Mouse (Mus musculus): ENCODE results near the gene Uhrf1bp1. TPM values are rescaled to one million over a fixed set of nuclear protein-coding genes. Genes with fewer than 3 reads are reported as not detected.
A peak's percentile ranks its signal among the peaks of the same experiment; 100 is the strongest.

Uhrf1bp1 gene
- polyA plus RNA-seq, 1 experiment from 2014 or later, result 6.2 TPM

- no peak overlapping the region for H3K4me3 ChIP-seq (replicated peaks)
- no peaks in the 10 kb centered on the region for H3K36me3 ChIP-seq
- WGBS, result 85% methylated on average over 5 of the region's 5 CpGs
- no peak overlapping the region for H3K9ac ChIP-seq
- no peak overlapping the region for H3K4me2 ChIP-seq (replicated peaks)
- H3K27me3 ChIP-seq, result no peaks in the 10 kb centered on the region
- no peak overlapping the region for H3K27ac ChIP-seq (replicated peaks)
- no peak for ATAC-seq (ENCODE audit: insufficient number of reproducible peaks, low FRiP score, low TSS enrichment, low read depth)
- H3K9me3 ChIP-seq (replicated peaks), result no peaks in the 10 kb centered on the region
- H3K4me1 ChIP-seq, result peaks cover 57% of the 10 kb centered on the region
Measured at GRCm38 (mm10) chr17:27941178-27941577, 84.9 kb downstream of the Uhrf1bp1 start.

GRCm38 (mm10) chr17:27941698-27942097 lies 85.5 kb downstream of the Uhrf1bp1 start:
- no peak overlapping the region for H3K27ac ChIP-seq (replicated peaks)
- H3K4me2 ChIP-seq (replicated peaks), result no peak overlapping the region
- 76% methylated on average over 2 of the region's 2 CpGs for WGBS
- no peaks in the 10 kb centered on the region for H3K27me3 ChIP-seq
- H3K36me3 ChIP-seq, result no peaks in the 10 kb centered on the region
- no peak overlapping the region for H3K9ac ChIP-seq
- H3K9me3 ChIP-seq (replicated peaks), result no peaks in the 10 kb centered on the region
- H3K4me3 ChIP-seq (replicated peaks), result no peak overlapping the region
- peaks cover 61% of the 10 kb centered on the region for H3K4me1 ChIP-seq
- no peak for ATAC-seq (ENCODE audit: insufficient number of reproducible peaks, low FRiP score, low TSS enrichment, low read depth)

- ATAC-seq (ENCODE audit: insufficient number of reproducible peaks, low FRiP score, low TSS enrichment, low read depth), result no peak
- WGBS, result 91% methylated on average over 4 of the region's 4 CpGs
- no peaks in the 10 kb centered on the region for H3K27me3 ChIP-seq
- H3K27ac ChIP-seq (replicated peaks), result no peak overlapping the region
- H3K4me1 ChIP-seq, result peaks cover 60% of the 10 kb centered on the region
- H3K36me3 ChIP-seq, result no peaks in the 10 kb centered on the region
- H3K9ac ChIP-seq, result no peak overlapping the region
- no peak overlapping the region for H3K4me3 ChIP-seq (replicated peaks)
- no peak overlapping the region for H3K4me2 ChIP-seq (replicated peaks)
- H3K9me3 ChIP-seq (replicated peaks), result no peaks in the 10 kb centered on the region
Measured at GRCm38 (mm10) chr17:27942131-27942530, 85.9 kb downstream of the Uhrf1bp1 start.

GRCm38 (mm10) chr17:27945546-27946216 lies 89.4 kb downstream of the Uhrf1bp1 start:
- Histone ChIP-seq H3K27ac (replicated peaks) (peak overlapping the region; percentile 84), H3K4me3 (replicated peaks) (no peak overlapping the region), H3K27me3 (no peaks in the 10 kb centered on the region), H3K4me1 (peaks cover 29% of the 10 kb centered on the region), H3K4me2 (replicated peaks) (no peak overlapping the region), H3K36me3 (no peaks in the 10 kb centered on the region), H3K9ac (no peak overlapping the region), H3K9me3 (replicated peaks) (no peaks in the 10 kb centered on the region)
- peak; percentile 62; the same call in 1 of the 2 replicates for ATAC-seq (ENCODE audit: insufficient number of reproducible peaks, low FRiP score, low TSS enrichment, low read depth)
- WGBS, result 37% methylated on average over 6 of the region's 6 CpGs

- Histone ChIP-seq H3K27me3 (no peaks in the 10 kb centered on the region), H3K9ac (no peak overlapping the region), H3K4me1 (peaks cover 27% of the 10 kb centered on the region), H3K9me3 (replicated peaks) (no peaks in the 10 kb centered on the region), H3K4me3 (replicated peaks) (no peak overlapping the region), H3K4me2 (replicated peaks) (no peak overlapping the region), H3K27ac (replicated peaks) (peak overlapping the region; percentile 84), H3K36me3 (no peaks in the 10 kb centered on the region)
- 71% methylated on average over 8 of the region's 8 CpGs for WGBS
- no peak for ATAC-seq (ENCODE audit: insufficient number of reproducible peaks, low FRiP score, low TSS enrichment, low read depth)
Measured at GRCm38 (mm10) chr17:27946371-27946770, 90.1 kb downstream of the Uhrf1bp1 start.

- Histone ChIP-seq H3K4me3 (replicated peaks) (no peak overlapping the region), H3K27ac (replicated peaks) (peak overlapping the region; percentile 84; the same call in 1 of the 2 replicates), H3K9ac (no peak overlapping the region), H3K4me1 (peaks cover 26% of the 10 kb centered on the region), H3K9me3 (replicated peaks) (no peaks in the 10 kb centered on the region), H3K27me3 (no peaks in the 10 kb centered on the region), H3K36me3 (no peaks in the 10 kb centered on the region), H3K4me2 (replicated peaks) (no peak overlapping the region)
- WGBS, result 80% methylated on average over 2 of the region's 2 CpGs
- ATAC-seq (ENCODE audit: insufficient number of reproducible peaks, low FRiP score, low TSS enrichment, low read depth), result no peak
Measured at GRCm38 (mm10) chr17:27947155-27947554, 90.9 kb downstream of the Uhrf1bp1 start.

Other genes with a start within 250 kb of the Uhrf1bp1 start
- 98.7 and 99.3 TPM in 2 replicates for gene Nudt3, start 232.9 kb upstream of the Uhrf1bp1 start, polyA plus RNA-seq (2015; fragmentation: Nextera tagmentation; extraction: Ambion mirVana)
- gene RPS10-NUDT3, start 221.2 kb upstream of the Uhrf1bp1 start, polyA plus RNA-seq (2015; fragmentation: Nextera tagmentation; extraction: Ambion mirVana), result not detected in 2 replicates
- 989 and 990 TPM in 2 replicates for gene Rps10, start 219.8 kb upstream of the Uhrf1bp1 start, polyA plus RNA-seq (2015; fragmentation: Nextera tagmentation; extraction: Ambion mirVana)
- 5.2 and 5.3 TPM in 2 replicates for gene Pacsin1, start 200.9 kb upstream of the Uhrf1bp1 start, polyA plus RNA-seq (2015; fragmentation: Nextera tagmentation; extraction: Ambion mirVana)
- 0.35 and 0.95 TPM in 2 replicates for gene Spdef, start 127.5 kb upstream of the Uhrf1bp1 start, polyA plus RNA-seq (2015; fragmentation: Nextera tagmentation; extraction: Ambion mirVana)
- gene D17Wsu92e, start 35.8 kb upstream of the Uhrf1bp1 start, polyA plus RNA-seq (2015; fragmentation: Nextera tagmentation; extraction: Ambion mirVana), result 18.2 and 20.6 TPM in 2 replicates
- gene Snrpc, start 18.3 kb upstream of the Uhrf1bp1 start, polyA plus RNA-seq (2015; fragmentation: Nextera tagmentation; extraction: Ambion mirVana), result 271 and 285 TPM in 2 replicates
- 15.3 and 16.6 TPM in 2 replicates for gene Anks1, start 52.9 kb downstream of the Uhrf1bp1 start, polyA plus RNA-seq (2015; fragmentation: Nextera tagmentation; extraction: Ambion mirVana)
- 65.5 and 65.9 TPM in 2 replicates for gene Taf11, start 53.4 kb downstream of the Uhrf1bp1 start, polyA plus RNA-seq (2015; fragmentation: Nextera tagmentation; extraction: Ambion mirVana)
- 4.7 and 9.0 TPM in 2 replicates for gene Tcp11, start 224.2 kb downstream of the Uhrf1bp1 start, polyA plus RNA-seq (2015; fragmentation: Nextera tagmentation; extraction: Ambion mirVana)

Measured in embryonic facial prominence, embryonic 15.5 days (tissue).